Mouse (Mus musculus) olfactory bulb, adult 2 months (tissue): ENCODE data around the gene Hoxa5. TPM values are rescaled to one million over a fixed set of nuclear protein-coding genes. Genes with fewer than 3 reads are reported as not detected.

Source experiments
- H3K27ac ChIP-seq: fragments of 200-500 bp; 2 replicates; pipeline ENCODE4 v1.5.1; 2012; ENCODE audit warnings: low read depth, low read length; ENCODE audit not compliant: insufficient read depth
- H3K4me1 ChIP-seq: fragments of 200-500 bp; 2 replicates; pipeline ENCODE4 v1.6.1; 2012; ENCODE audit warnings: low read length; ENCODE audit not compliant: control insufficient read depth, insufficient read depth
- H3K4me3 ChIP-seq: fragments of 200-500 bp; 2 replicates; pipeline ENCODE4 v1.5.1; 2012; ENCODE audit warnings: mild to moderate bottlenecking, low read depth, low read length, moderate library complexity; ENCODE audit not compliant: insufficient read depth
- CTCF ChIP-seq: fragments of 200-500 bp; IDR thresholded peaks from 2 replicates; pipeline ENCODE4 v1.5.1; 2012; ENCODE audit warnings: low read depth, mild to moderate bottlenecking, low read length, moderate library complexity; ENCODE audit not compliant: insufficient read depth
- POLR2A ChIP-seq: fragments of 200-500 bp; IDR thresholded peaks from 2 replicates; pipeline ENCODE4 v1.6.1; 2012; ENCODE audit warnings: mild to moderate bottlenecking, low read depth, low read length, moderate library complexity; ENCODE audit not compliant: insufficient read depth
- WGBS: fragments of 180-500 bp; shearing (Covaris S2); methylation state at CpG from one replicate; pipeline ENCODE4 v1.1.7; 2018; 5-methylcytosine and 5-hydroxymethylcytosine counted together
- polyA plus RNA-seq: library from polyadenylated mRNA; stranded (reverse); fragments of >200 nt; gene quantifications from 2 replicates; pipeline ENCODE4 v1.2.4, GENCODE M21; 2012; ENCODE audit warnings: low replicate concordance; ENCODE audit not compliant: missing spikeins, insufficient read depth, insufficient read length

Gene Hoxa5
- polyA plus RNA-seq, 1 experiment: not detected

- no peak overlapping the region for H3K4me3 ChIP-seq
- H3K27ac ChIP-seq: no peak overlapping the region
- TF ChIP-seq CTCF (no peak), POLR2A (no peak)
- 7% methylated on average over 9 of the region's 9 CpGs for WGBS
- no peaks in the 10 kb centered on the region for H3K4me1 ChIP-seq
Observed at GRCm38 (mm10) chr6:52241001-52241621, 36.7 kb upstream of the Hoxa5 start.

DNA sequence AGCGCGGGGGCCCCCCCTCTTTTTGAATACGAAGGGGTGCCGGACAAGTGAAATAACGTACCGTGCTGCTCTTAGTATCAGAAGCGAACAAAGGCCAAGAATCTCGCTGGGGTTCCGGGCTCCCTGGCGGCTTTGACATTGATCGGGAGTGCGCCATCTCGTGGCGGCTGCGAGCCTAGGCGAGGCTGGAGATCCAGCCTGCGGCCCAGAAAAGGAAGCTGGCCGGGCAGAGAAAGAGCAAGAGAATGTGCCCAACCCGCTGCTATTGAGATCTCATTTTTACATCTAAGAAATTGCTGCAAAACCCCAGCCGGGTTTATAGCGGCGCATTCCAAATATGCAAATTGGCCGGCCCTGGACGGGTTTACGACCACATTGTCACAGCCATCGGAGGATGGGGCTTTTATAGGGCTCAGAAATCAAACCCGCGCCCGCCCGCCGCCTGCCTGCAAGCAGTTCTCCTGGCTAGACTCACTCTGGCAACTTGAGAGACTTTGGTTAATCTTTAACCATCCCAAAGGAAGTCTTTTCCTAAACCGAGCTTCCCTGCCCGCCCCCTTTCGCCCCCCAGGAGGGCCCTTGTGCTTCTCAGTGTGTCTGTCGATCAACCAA, 36.1 kb upstream of the Hoxa5 start, which contains the start of gene Hoxa10:
TSS of gene Hoxa10 (minus strand) at position 466 of the 612 bp plus-strand sequence.
- TF ChIP-seq POLR2A (no peak), CTCF (peak; percentile 31; the same call in 1 of the 2 replicates)
- no peak within 1 kb of the TSS for H3K4me3 ChIP-seq
- H3K27ac ChIP-seq: no peak within 1 kb of the TSS
- WGBS: 3% methylated on average over 35 of the region's 35 CpGs
- no peaks in the 10 kb centered on the region for H3K4me1 ChIP-seq

- WGBS: 4% methylated on average over 30 of the region's 30 CpGs
- no peak overlapping the region for H3K27ac ChIP-seq
- no peaks in the 10 kb centered on the region for H3K4me1 ChIP-seq
- TF ChIP-seq POLR2A (no peak), CTCF (no peak)
- no peak overlapping the region for H3K4me3 ChIP-seq
Observed at GRCm38 (mm10) chr6:52239625-52240388, 35.4 kb upstream of the Hoxa5 start.

DNA sequence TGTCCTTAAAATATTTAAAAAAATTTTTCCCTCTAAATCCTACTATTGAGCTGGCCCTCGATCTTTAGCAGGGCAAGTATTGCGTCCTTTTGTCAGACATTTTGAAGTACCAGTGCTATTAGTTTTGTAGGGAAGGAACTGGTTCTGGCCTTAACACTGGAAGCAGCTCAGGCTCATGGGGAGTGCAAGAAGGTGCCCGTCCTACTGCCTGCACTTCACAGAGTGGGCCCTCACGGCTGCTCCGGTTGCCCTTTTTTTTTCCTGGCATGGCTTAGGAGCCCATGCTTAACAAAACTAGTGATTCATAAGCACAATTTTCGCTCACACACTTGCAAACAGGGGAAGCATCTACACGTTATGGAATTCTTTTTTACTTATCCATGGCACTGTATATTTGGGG, 34.6 kb upstream of the Hoxa5 start:
- no peak overlapping the region for H3K27ac ChIP-seq
- no peak for TF ChIP-seq POLR2A
- TF ChIP-seq CTCF: no peak
- H3K4me1 ChIP-seq: no peaks in the 10 kb centered on the region
- 9% methylated on average over 7 of the region's 7 CpGs for WGBS
- H3K4me3 ChIP-seq: no peak overlapping the region

GRCm38 (mm10) chr6:52238155-52238545, 33.8 kb upstream of the Hoxa5 start:
- Histone ChIP-seq H3K4me1 (no peaks in the 10 kb centered on the region), H3K27ac (no peak overlapping the region), H3K4me3 (no peak overlapping the region)
- WGBS: 11% methylated on average over 7 of the region's 7 CpGs
- TF ChIP-seq POLR2A: no peak
- TF ChIP-seq CTCF: no peak

DNA sequence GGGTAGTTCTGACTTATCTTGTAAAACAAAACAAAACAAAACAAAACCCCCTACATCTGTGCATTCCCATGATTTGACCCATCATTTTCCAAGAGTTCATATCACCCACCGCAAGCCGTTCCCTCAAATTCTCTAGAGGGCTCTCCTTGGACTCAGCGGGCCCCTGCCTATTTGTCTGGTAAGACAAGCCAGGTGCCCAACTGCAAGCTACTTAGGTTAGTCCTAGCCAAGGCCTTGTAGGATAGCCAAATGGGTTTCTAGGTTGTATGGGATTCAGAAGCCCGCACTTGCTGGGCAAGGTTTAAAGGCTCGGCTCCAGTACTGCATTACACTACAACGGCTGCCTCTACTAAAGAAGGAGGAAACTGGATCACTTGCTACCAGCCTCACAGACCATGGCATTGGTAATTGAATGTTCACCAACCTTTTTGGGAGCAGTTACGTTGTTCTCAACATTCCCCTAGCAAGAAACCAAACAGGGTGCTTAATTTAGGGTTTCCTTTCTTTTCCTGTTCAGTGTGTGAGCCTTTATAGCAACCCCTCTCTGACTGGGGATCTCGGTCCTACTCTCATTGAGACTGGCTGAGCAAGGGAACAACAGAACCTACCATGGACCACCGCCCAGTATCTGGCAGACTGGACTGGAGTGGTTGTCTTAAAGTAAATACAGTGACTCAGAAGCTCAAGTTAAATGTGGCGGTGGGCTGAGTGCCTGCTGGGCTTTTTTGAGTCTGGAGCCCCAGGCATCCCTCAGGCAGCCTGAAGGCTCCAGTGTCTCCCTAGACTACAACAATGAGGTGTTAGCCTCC, 33.2 kb upstream of the Hoxa5 start:
- Histone ChIP-seq H3K4me3 (no peak overlapping the region), H3K27ac (no peak overlapping the region), H3K4me1 (no peaks in the 10 kb centered on the region)
- WGBS: 13% methylated on average over 10 of the region's 10 CpGs
- TF ChIP-seq POLR2A (no peak), CTCF (no peak)

DNA sequence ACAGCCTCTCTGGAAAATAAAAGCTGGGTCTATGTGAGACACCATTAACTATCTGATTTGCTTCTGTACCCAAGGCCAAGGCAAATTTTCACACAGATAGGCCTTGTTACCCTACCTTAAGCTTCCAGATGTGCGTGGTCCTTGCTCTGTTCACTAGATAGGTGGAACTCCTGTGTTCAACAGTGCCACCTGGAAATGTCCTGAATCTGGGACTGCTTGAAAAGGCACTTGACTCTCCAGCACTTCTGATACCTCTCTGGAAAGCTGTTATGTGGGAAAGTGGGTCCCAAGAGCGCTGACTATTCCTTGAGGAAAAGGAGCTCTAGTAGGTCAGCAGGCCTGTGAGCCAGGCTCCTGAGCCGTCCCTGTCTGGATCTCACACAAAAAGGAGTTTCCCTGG, 32.4 kb upstream of the Hoxa5 start:
- TF ChIP-seq CTCF (no peak), POLR2A (no peak)

GRCm38 (mm10) chr6:52235866-52236265, 31.5 kb upstream of the Hoxa5 start:
- 23% methylated on average over 6 of the region's 6 CpGs for WGBS
- no peaks in the 10 kb centered on the region for H3K4me1 ChIP-seq
- H3K27ac ChIP-seq: no peak overlapping the region
- TF ChIP-seq POLR2A (no peak), CTCF (no peak)
- H3K4me3 ChIP-seq: no peak overlapping the region

More for the DNA sequence above, 32.4 kb upstream of the Hoxa5 start:
- H3K4me1 ChIP-seq: no peaks in the 10 kb centered on the region
- H3K27ac ChIP-seq: no peak overlapping the region
- 9% methylated on average over 3 of the region's 3 CpGs for WGBS
- H3K4me3 ChIP-seq: no peak overlapping the region
